Mouse (Mus musculus) embryonic facial prominence, embryonic 15.5 days (tissue): Measurements from ENCODE around the gene Krt8. TPM values are rescaled to one million over a fixed set of nuclear protein-coding genes. Genes with fewer than 3 reads are reported as not detected.

Source experiments
- ATAC-seq: fragments of 200-750 bp; cut with Nextera tagmentation; 2 replicates; pipeline ENCODE4 v1.8.0; 2017; ENCODE audit warnings: low read depth, moderate TSS enrichment; ENCODE audit not compliant: insufficient number of reproducible peaks, low FRiP score, low TSS enrichment
- H3K27ac ChIP-seq: fragments of 300-500 bp; sonication (generic); replicated peaks from 2 replicates; pipeline ENCODE4 v1.5.1; 2015; ENCODE audit warnings: mild to moderate bottlenecking, inconsistent platforms
- H3K27me3 ChIP-seq: fragments of 300-500 bp; sonication (generic); 2 replicates; pipeline ENCODE4 v1.6.1; 2015; ENCODE audit warnings: inconsistent platforms
- H3K36me3 ChIP-seq: fragments of 300-500 bp; sonication (generic); 2 replicates; pipeline ENCODE4 v1.6.1; 2015; ENCODE audit warnings: mild to moderate bottlenecking, inconsistent platforms
- H3K4me1 ChIP-seq: fragments of 300-500 bp; sonication (generic); 2 replicates; pipeline ENCODE4 v1.6.1; 2015; ENCODE audit warnings: inconsistent platforms
- H3K4me2 ChIP-seq: fragments of 300-500 bp; sonication (generic); replicated peaks from 2 replicates; pipeline ENCODE4 v1.6.1; 2015; ENCODE audit warnings: mild to moderate bottlenecking, inconsistent platforms
- H3K4me3 ChIP-seq: fragments of 300-500 bp; sonication (generic); replicated peaks from 2 replicates; pipeline ENCODE4 v1.5.1; 2015; ENCODE audit warnings: mild to moderate bottlenecking, inconsistent platforms
- H3K9ac ChIP-seq: fragments of 300-500 bp; sonication (generic); 2 replicates; pipeline ENCODE4 v1.6.1; 2015; ENCODE audit warnings: inconsistent platforms
- H3K9me3 ChIP-seq: fragments of 300-500 bp; sonication (generic); replicated peaks from 2 replicates; pipeline ENCODE4 v1.6.1; 2016; ENCODE audit warnings: inconsistent platforms
- WGBS: fragments of 180-500 bp; shearing (Covaris S2); methylation state at CpG from one replicate; pipeline ENCODE4 v1.1.7; 2015; 5-methylcytosine and 5-hydroxymethylcytosine counted together
- polyA plus RNA-seq: library from polyadenylated mRNA; unstranded; fragments of >200 nt; fragmentation: Nextera tagmentation; extraction: Ambion mirVana; gene quantifications from 2 replicates; pipeline ENCODE4 v1.2.1, GENCODE M21; 2015

Krt8 gene
- polyA plus RNA-seq, 1 experiment from 2014 or later = 181 TPM

- ATAC-seq = peak; percentile 45; the same call in 1 of the 2 replicates
- H3K4me1 ChIP-seq = peaks cover 37% of the 10 kb centered on the region
- no peak overlapping the region for H3K27ac ChIP-seq
These were observed 21.0 kb upstream of the Krt8 start for GRCm38 (mm10) chr15:102025136-102025872.

GRCm38 (mm10) chr15:102023888-102024287, 19.6 kb upstream of the Krt8 start:
- 52% methylated on average over 8 of the region's 8 CpGs for WGBS
- H3K9ac ChIP-seq = no peak overlapping the region
- H3K36me3 ChIP-seq = no peaks in the 10 kb centered on the region
- H3K27me3 ChIP-seq = peaks cover 41% of the 10 kb centered on the region
- peaks cover 37% of the 10 kb centered on the region for H3K4me1 ChIP-seq
- H3K27ac ChIP-seq = no peak overlapping the region
- ATAC-seq = no peak
- no peak overlapping the region for H3K4me3 ChIP-seq
- no peak overlapping the region for H3K4me2 ChIP-seq
- no peaks in the 10 kb centered on the region for H3K9me3 ChIP-seq

More at GRCm38 (mm10) chr15:102025136-102025872, 21.0 kb upstream of the Krt8 start:
- 0 out of 2 replicates have a peak overlapping the region, but pooled peaks have one; percentile 9 for H3K9ac ChIP-seq
- peaks cover 46% of the 10 kb centered on the region for H3K27me3 ChIP-seq
- no peaks in the 10 kb centered on the region for H3K36me3 ChIP-seq
- H3K4me2 ChIP-seq = peak overlapping the region; percentile 36
- whole genome bisulfite sequencing = 11% methylated on average over 22 of the region's 22 CpGs
- H3K9me3 ChIP-seq = no peaks in the 10 kb centered on the region
- H3K4me3 ChIP-seq = no peak overlapping the region

GRCm38 (mm10) chr15:102022481-102022880, 18.2 kb upstream of the Krt8 start:
- no peaks in the 10 kb centered on the region for H3K9me3 ChIP-seq
- no peaks in the 10 kb centered on the region for H3K36me3 ChIP-seq
- no peak overlapping the region for H3K4me3 ChIP-seq
- ATAC-seq = no peak
- H3K27me3 ChIP-seq = peaks cover 29% of the 10 kb centered on the region
- H3K9ac ChIP-seq = no peak overlapping the region
- WGBS = 35% methylated on average over 8 of the region's 8 CpGs
- H3K4me2 ChIP-seq = no peak overlapping the region
- H3K27ac ChIP-seq = no peak overlapping the region
- peaks cover 26% of the 10 kb centered on the region for H3K4me1 ChIP-seq

GRCm38 (mm10) chr15:102017918-102018463, 13.7 kb upstream of the Krt8 start:
- Histone ChIP-seq H3K27ac (no peak overlapping the region), H3K9ac (no peak overlapping the region), H3K27me3 (0 out of 2 replicates have a peak, but pooled peaks cover 4% of the 10 kb centered on the region), H3K36me3 (no peaks in the 10 kb centered on the region), H3K4me2 (no peak overlapping the region), H3K4me1 (0 out of 2 replicates have a peak, but pooled peaks cover 3% of the 10 kb centered on the region), H3K4me3 (no peak overlapping the region), H3K9me3 (no peaks in the 10 kb centered on the region)
- WGBS = 20% methylated on average over 7 of the region's 7 CpGs
- no peak for ATAC-seq

GRCm38 (mm10) chr15:102016787-102017186, 12.5 kb upstream of the Krt8 start:
- Histone ChIP-seq H3K27me3 (0 out of 2 replicates have a peak, but pooled peaks cover 4% of the 10 kb centered on the region), H3K27ac (no peak overlapping the region), H3K9ac (no peak overlapping the region), H3K9me3 (no peaks in the 10 kb centered on the region), H3K4me2 (no peak overlapping the region), H3K4me3 (no peak overlapping the region), H3K36me3 (no peaks in the 10 kb centered on the region), H3K4me1 (0 out of 2 replicates have a peak, but pooled peaks cover 3% of the 10 kb centered on the region)
- WGBS = 19% methylated on average over 7 of the region's 7 CpGs
- ATAC-seq = peak; percentile 49; the same call in 1 of the 2 replicates

- no peak overlapping the region for H3K27ac ChIP-seq
- no peak overlapping the region for H3K4me3 ChIP-seq
- H3K4me1 ChIP-seq = 0 out of 2 replicates have a peak, but pooled peaks cover 3% of the 10 kb centered on the region
- no peak overlapping the region for H3K9ac ChIP-seq
- H3K27me3 ChIP-seq = 0 out of 2 replicates have a peak, but pooled peaks cover 4% of the 10 kb centered on the region
- WGBS = 42% methylated on average over 3 of the region's 3 CpGs
- no peaks in the 10 kb centered on the region for H3K36me3 ChIP-seq
- no peaks in the 10 kb centered on the region for H3K9me3 ChIP-seq
- ATAC-seq = no peak
- H3K4me2 ChIP-seq = no peak overlapping the region
These were observed 11.8 kb upstream of the Krt8 start for GRCm38 (mm10) chr15:102016096-102016495.

- Histone ChIP-seq H3K27ac (no peak overlapping the region), H3K4me2 (no peak overlapping the region), H3K9ac (no peak overlapping the region), H3K36me3 (no peaks in the 10 kb centered on the region), H3K27me3 (0 out of 2 replicates have a peak, but pooled peaks cover 4% of the 10 kb centered on the region), H3K9me3 (no peaks in the 10 kb centered on the region), H3K4me1 (peaks cover 14% of the 10 kb centered on the region), H3K4me3 (no peak overlapping the region)
- WGBS = 48% methylated on average over 3 of the region's 4 CpGs
- no peak for ATAC-seq
These were observed 10.6 kb upstream of the Krt8 start for GRCm38 (mm10) chr15:102014848-102015247.

GRCm38 (mm10) chr15:102013651-102014050, 9.4 kb upstream of the Krt8 start:
- H3K9ac ChIP-seq = no peak overlapping the region
- no peaks in the 10 kb centered on the region for H3K9me3 ChIP-seq
- ATAC-seq = 0 out of 2 replicates have a peak, but pooled peaks have one; percentile 11
- peaks cover 7% of the 10 kb centered on the region; the same call in 1 of the 2 replicates for H3K27me3 ChIP-seq
- peaks cover 14% of the 10 kb centered on the region for H3K4me1 ChIP-seq
- no peaks in the 10 kb centered on the region for H3K36me3 ChIP-seq
- no peak overlapping the region for H3K27ac ChIP-seq
- 51% methylated on average over 3 of the region's 3 CpGs for WGBS
- H3K4me2 ChIP-seq = no peak overlapping the region
- H3K4me3 ChIP-seq = no peak overlapping the region

- H3K36me3 ChIP-seq = no peaks in the 10 kb centered on the region
- peaks cover 22% of the 10 kb centered on the region for H3K4me1 ChIP-seq
- no peak overlapping the region for H3K4me2 ChIP-seq
- H3K27ac ChIP-seq = no peak overlapping the region
- WGBS = 63% methylated on average over 4 of the region's 4 CpGs
- peaks cover 9% of the 10 kb centered on the region; the same call in 1 of the 2 replicates for H3K27me3 ChIP-seq
- no peak for ATAC-seq
- no peaks in the 10 kb centered on the region for H3K9me3 ChIP-seq
- H3K4me3 ChIP-seq = no peak overlapping the region
- H3K9ac ChIP-seq = no peak overlapping the region
These were observed 8.0 kb upstream of the Krt8 start for GRCm38 (mm10) chr15:102012260-102012765.

- H3K36me3 ChIP-seq = no peaks in the 10 kb centered on the region
- peak overlapping the region; percentile 7; the same call in 1 of the 2 replicates for H3K27ac ChIP-seq
- peaks cover 20% of the 10 kb centered on the region for H3K27me3 ChIP-seq
- H3K9me3 ChIP-seq = no peaks in the 10 kb centered on the region
- ATAC-seq = 0 out of 2 replicates have a peak, but pooled peaks have one; percentile 11
- WGBS = 50% methylated on average over 3 of the region's 3 CpGs
- peaks cover 33% of the 10 kb centered on the region for H3K4me1 ChIP-seq
- H3K9ac ChIP-seq = no peak overlapping the region
- H3K4me2 ChIP-seq = no peak overlapping the region
- no peak overlapping the region for H3K4me3 ChIP-seq
These were observed 6.4 kb upstream of the Krt8 start for GRCm38 (mm10) chr15:102010569-102011245.
